Mouse (Mus musculus): ENCODE data around the gene Bcar1. TPM values are rescaled to one million over a fixed set of nuclear protein-coding genes. Genes with fewer than 3 reads are reported as not detected.

The Bcar1 gene
- polyA plus RNA-seq, 2 experiments, result 4.3 to 5.6 TPM

GRCm38 (mm10) chr8:111773476-111773875, 29.9 kb upstream of the Bcar1 start:
- H3K9ac ChIP-seq (replicated peaks), result no peak overlapping the region
- WGBS (ENCODE audit: insufficient replicate concordance), result 78% methylated on average over 5 of the region's 5 CpGs
- H3K36me3 ChIP-seq (replicated peaks; ENCODE audit: control insufficient read depth, insufficient read depth, low read depth), result no peaks in the 10 kb centered on the region; the same call in none of the 2 replicates
- no peaks in the 10 kb centered on the region for H3K27me3 ChIP-seq (ENCODE audit: control insufficient read depth, insufficient read depth, low read length)
- no peak overlapping the region for H3K27ac ChIP-seq
- 0 out of 4 replicates have a peak, but pooled peaks cover 0 to 2% of the 10 kb centered on the region in 2 experiments for H3K4me1 ChIP-seq (replicated peaks; ENCODE audit: control insufficient read depth in 2 of 2, insufficient read depth in 2 of 2, low read length in 1 of 2)
- H3K4me3 ChIP-seq (ENCODE audit: insufficient read depth in 1 of 2, low read depth in 2 of 2, low read length in 2 of 2), result no peak overlapping the region
- ATAC-seq (ENCODE audit: insufficient read depth) (no peak), DNase-seq (ENCODE audit: low read depth in 3 of 3, low spot score in 3 of 3) (no peak)
- no peaks in the 10 kb centered on the region for H3K9me3 ChIP-seq (ENCODE audit: control insufficient read depth, low read length)
- H3K4me2 ChIP-seq (ENCODE audit: low read depth), result no peak overlapping the region
- TF ChIP-seq EP300 (IDR thresholded peaks at IDR 0.05; ENCODE audit: low read depth) (no peak), CTCF (IDR thresholded peaks at IDR 0.05; ENCODE audit: low read depth) (no peak)

GRCm38 (mm10) chr8:111773057-111773456, 29.4 kb upstream of the Bcar1 start:
- H3K27ac ChIP-seq, result no peak overlapping the region
- H3K9ac ChIP-seq (replicated peaks), result no peak overlapping the region
- TF ChIP-seq CTCF (IDR thresholded peaks at IDR 0.05; ENCODE audit: low read depth) (no peak), EP300 (IDR thresholded peaks at IDR 0.05; ENCODE audit: low read depth) (no peak)
- 74% methylated on average over 7 of the region's 7 CpGs for WGBS (ENCODE audit: insufficient replicate concordance)
- no peak overlapping the region for H3K4me2 ChIP-seq (ENCODE audit: low read depth)
- no peaks in the 10 kb centered on the region for H3K27me3 ChIP-seq (ENCODE audit: control insufficient read depth, insufficient read depth, low read length)
- H3K36me3 ChIP-seq (replicated peaks; ENCODE audit: control insufficient read depth, insufficient read depth, low read depth), result no peaks in the 10 kb centered on the region; the same call in 1 of the 2 replicates
- ATAC-seq (ENCODE audit: insufficient read depth) (no peak), DNase-seq (ENCODE audit: low read depth in 3 of 3, low spot score in 3 of 3) (no peak)
- H3K4me1 ChIP-seq (replicated peaks; ENCODE audit: control insufficient read depth in 2 of 2, insufficient read depth in 2 of 2, low read length in 1 of 2), result 0 out of 4 replicates have a peak, but pooled peaks cover 0 to 2% of the 10 kb centered on the region in 2 experiments
- H3K9me3 ChIP-seq (ENCODE audit: control insufficient read depth, low read length), result no peaks in the 10 kb centered on the region
- no peak overlapping the region for H3K4me3 ChIP-seq (ENCODE audit: insufficient read depth in 1 of 2, low read depth in 2 of 2, low read length in 2 of 2)

GRCm38 (mm10) chr8:111772083-111772482, 28.5 kb upstream of the Bcar1 start:
- DNase-seq (ENCODE audit: low read depth in 3 of 3, low spot score in 3 of 3) (no peak), ATAC-seq (ENCODE audit: insufficient read depth) (no peak)
- Histone ChIP-seq H3K9ac (replicated peaks) (no peak overlapping the region), H3K4me1 (replicated peaks; ENCODE audit: control insufficient read depth in 2 of 2, insufficient read depth in 2 of 2, low read length in 1 of 2) (0 out of 4 replicates have a peak, but pooled peaks cover 0 to 2% of the 10 kb centered on the region in 2 experiments), H3K27me3 (ENCODE audit: control insufficient read depth, insufficient read depth, low read length) (no peaks in the 10 kb centered on the region), H3K4me3 (ENCODE audit: insufficient read depth in 1 of 2, low read depth in 2 of 2, low read length in 2 of 2) (no peak overlapping the region), H3K9me3 (ENCODE audit: control insufficient read depth, low read length) (no peaks in the 10 kb centered on the region), H3K27ac (no peak overlapping the region), H3K4me2 (ENCODE audit: low read depth) (no peak overlapping the region), H3K36me3 (replicated peaks; ENCODE audit: control insufficient read depth, insufficient read depth, low read depth) (no peaks in the 10 kb centered on the region; the same call in 1 of the 2 replicates)
- WGBS (ENCODE audit: insufficient replicate concordance), result 79% methylated on average over 9 of the region's 9 CpGs
- TF ChIP-seq EP300 (IDR thresholded peaks at IDR 0.05; ENCODE audit: low read depth) (no peak), CTCF (IDR thresholded peaks at IDR 0.05; ENCODE audit: low read depth) (no peak)

- WGBS (ENCODE audit: insufficient replicate concordance), result 84% methylated on average over 6 of the region's 6 CpGs
- Histone ChIP-seq H3K36me3 (replicated peaks; ENCODE audit: control insufficient read depth, insufficient read depth, low read depth) (no peaks in the 10 kb centered on the region; the same call in 1 of the 2 replicates), H3K27me3 (ENCODE audit: control insufficient read depth, insufficient read depth, low read length) (no peaks in the 10 kb centered on the region), H3K4me1 (replicated peaks; ENCODE audit: control insufficient read depth in 2 of 2, insufficient read depth in 2 of 2, low read length in 1 of 2) (0 out of 4 replicates have a peak, but pooled peaks cover 0 to 2% of the 10 kb centered on the region in 2 experiments), H3K9ac (replicated peaks) (no peak overlapping the region), H3K9me3 (ENCODE audit: control insufficient read depth, low read length) (no peaks in the 10 kb centered on the region), H3K4me3 (ENCODE audit: insufficient read depth in 1 of 2, low read depth in 2 of 2, low read length in 2 of 2) (no peak overlapping the region), H3K4me2 (ENCODE audit: low read depth) (no peak overlapping the region), H3K27ac (no peak overlapping the region)
- TF ChIP-seq CTCF (IDR thresholded peaks at IDR 0.05; ENCODE audit: low read depth) (no peak), EP300 (IDR thresholded peaks at IDR 0.05; ENCODE audit: low read depth) (no peak)
- ATAC-seq (ENCODE audit: insufficient read depth) (no peak), DNase-seq (ENCODE audit: low read depth in 3 of 3, low spot score in 3 of 3) (no peak)
Measured at GRCm38 (mm10) chr8:111771625-111772020, 28.0 kb upstream of the Bcar1 start.

- no peak for TF ChIP-seq EP300 (IDR thresholded peaks at IDR 0.05; ENCODE audit: low read depth)
- TF ChIP-seq CTCF (IDR thresholded peaks at IDR 0.05; ENCODE audit: low read depth), result no peak
- WGBS (ENCODE audit: insufficient replicate concordance), result 70% methylated on average over 5 of the region's 5 CpGs
- 0 out of 4 replicates have a peak, but pooled peaks cover 0 to 2% of the 10 kb centered on the region in 2 experiments for H3K4me1 ChIP-seq (replicated peaks; ENCODE audit: control insufficient read depth in 2 of 2, insufficient read depth in 2 of 2, low read length in 1 of 2)
- no peak overlapping the region for H3K9ac ChIP-seq (replicated peaks)
- no peaks in the 10 kb centered on the region; the same call in 1 of the 2 replicates for H3K36me3 ChIP-seq (replicated peaks; ENCODE audit: control insufficient read depth, insufficient read depth, low read depth)
- H3K27ac ChIP-seq, result no peak overlapping the region
- H3K27me3 ChIP-seq (ENCODE audit: control insufficient read depth, insufficient read depth, low read length), result no peaks in the 10 kb centered on the region
- no peaks in the 10 kb centered on the region for H3K9me3 ChIP-seq (ENCODE audit: control insufficient read depth, low read length)
- no peak for ATAC-seq (ENCODE audit: insufficient read depth)
- no peak for DNase-seq (ENCODE audit: low read depth in 3 of 3, low spot score in 3 of 3)
- H3K4me2 ChIP-seq (ENCODE audit: low read depth), result no peak overlapping the region
- no peak overlapping the region for H3K4me3 ChIP-seq (ENCODE audit: insufficient read depth in 1 of 2, low read depth in 2 of 2, low read length in 2 of 2)
Measured at GRCm38 (mm10) chr8:111770958-111771624, 27.5 kb upstream of the Bcar1 start.
